Mouse (Mus musculus) hindbrain, embryonic 16.5 days (tissue): ENCODE data around the gene Dnm2. TPM values are rescaled to one million over a fixed set of nuclear protein-coding genes. Genes with fewer than 3 reads are reported as not detected.

ENCODE experiments used
- ATAC-seq: fragments of 200-750 bp; cut with Nextera tagmentation; 2 replicates; pipeline ENCODE4 v1.8.0; 2017; ENCODE audit warnings: moderate TSS enrichment, moderate library complexity
- H3K27ac ChIP-seq: fragments of 300-500 bp; sonication (generic); 2 replicates; pipeline ENCODE4 v1.5.1; 2014; ENCODE audit warnings: low read depth, mild to moderate bottlenecking, control low read depth, low read length, moderate library complexity
- H3K27me3 ChIP-seq: fragments of 300-500 bp; sonication (generic); replicated peaks from 2 replicates; pipeline ENCODE4 v1.6.1; 2014; ENCODE audit warnings: low read length; ENCODE audit not compliant: control insufficient read depth, insufficient read depth
- H3K36me3 ChIP-seq: fragments of 300-500 bp; sonication (generic); 2 replicates; pipeline ENCODE4 v1.6.1; 2014; ENCODE audit warnings: mild to moderate bottlenecking, low read length, moderate library complexity, mixed read lengths; ENCODE audit not compliant: control insufficient read depth, insufficient read depth
- H3K4me1 ChIP-seq: fragments of 300-500 bp; sonication (generic); 2 replicates; pipeline ENCODE4 v1.6.1; 2014; ENCODE audit warnings: low read depth, low read length; ENCODE audit not compliant: control insufficient read depth, insufficient read depth
- H3K4me2 ChIP-seq: fragments of 300-500 bp; sonication (generic); 2 replicates; pipeline ENCODE4 v1.6.1; 2014; ENCODE audit warnings: mild to moderate bottlenecking, low read length, control low read depth, moderate library complexity
- H3K4me3 ChIP-seq: fragments of 300-500 bp; sonication (generic); 2 replicates; pipeline ENCODE4 v1.5.1; 2014; ENCODE audit warnings: mild to moderate bottlenecking, low read length, control low read depth, moderate library complexity
- H3K9ac ChIP-seq: fragments of 300-500 bp; sonication (generic); 2 replicates; pipeline ENCODE4 v1.6.1; 2014; ENCODE audit warnings: low read depth, mild to moderate bottlenecking, control low read depth, low read length, moderate library complexity
- H3K9me3 ChIP-seq: fragments of 300-500 bp; sonication (generic); 2 replicates; pipeline ENCODE4 v1.6.1; 2014; ENCODE audit warnings: mild to moderate bottlenecking, low read length, moderate library complexity; ENCODE audit not compliant: control insufficient read depth
- WGBS: fragments of 180-500 bp; shearing (Covaris S2); extraction: QIAGEN DNeasy Blood & Tissue Kit; methylation state at CpG from one replicate; pipeline ENCODE4 v1.1.7; 2014; 5-methylcytosine and 5-hydroxymethylcytosine counted together
- polyA plus RNA-seq: library from polyadenylated mRNA; unstranded; fragments of >200 nt; fragmentation: Nextera tagmentation; extraction: Ambion mirVana; gene quantifications from 2 replicates; pipeline ENCODE4 v1.2.1, GENCODE M21; 2015

Gene Dnm2
- polyA plus RNA-seq, 1 experiment from 2014 or later, result 61.9 TPM

DNA sequence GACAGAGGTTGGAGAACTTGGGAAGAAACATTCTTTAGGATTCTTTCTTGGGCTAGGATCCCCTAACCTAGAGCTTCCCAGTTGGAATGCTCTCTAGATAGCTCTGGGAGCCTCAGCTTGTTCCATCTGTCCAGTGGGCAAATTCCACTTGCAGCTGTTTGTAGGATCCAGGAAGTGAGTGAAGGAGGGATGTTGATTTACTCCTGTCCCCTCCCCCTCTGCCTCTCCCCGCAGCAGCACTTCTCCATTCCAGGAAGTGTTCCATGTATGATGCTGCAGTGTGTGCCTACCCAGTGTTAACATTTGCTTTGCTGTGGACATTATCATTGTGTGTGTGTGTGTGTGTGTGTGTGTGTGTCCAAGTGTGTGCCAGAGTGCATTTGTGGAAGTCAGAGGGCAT lies 1.3 kb downstream of the Dnm2 start:
- peak overlapping the region; percentile 93 for H3K4me2 ChIP-seq
- ATAC-seq, result no peak
- no peaks in the 10 kb centered on the region for H3K36me3 ChIP-seq
- 17% methylated on average over 1 of the region's 1 CpGs for WGBS
- peak overlapping the region; percentile 78; the same call in 1 of the 2 replicates for H3K27ac ChIP-seq
- peak overlapping the region; percentile 86 for H3K9ac ChIP-seq
- no peaks in the 10 kb centered on the region for H3K9me3 ChIP-seq
- peaks cover 32% of the 10 kb centered on the region for H3K4me1 ChIP-seq
- H3K27me3 ChIP-seq, result no peaks in the 10 kb centered on the region
- H3K4me3 ChIP-seq, result peak overlapping the region; percentile 72

- WGBS, result 62% methylated on average over 2 of the region's 2 CpGs
- Histone ChIP-seq H3K9ac (no peak overlapping the region), H3K36me3 (no peaks in the 10 kb centered on the region), H3K9me3 (no peaks in the 10 kb centered on the region), H3K4me2 (peak overlapping the region; percentile 93; the same call in 1 of the 2 replicates), H3K4me1 (peaks cover 32% of the 10 kb centered on the region), H3K27me3 (no peaks in the 10 kb centered on the region), H3K27ac (no peak overlapping the region), H3K4me3 (no peak overlapping the region)
- ATAC-seq, result no peak
These were observed 1.8 kb downstream of the Dnm2 start for GRCm38 (mm10) chr9:21426525-21426924.

DNA sequence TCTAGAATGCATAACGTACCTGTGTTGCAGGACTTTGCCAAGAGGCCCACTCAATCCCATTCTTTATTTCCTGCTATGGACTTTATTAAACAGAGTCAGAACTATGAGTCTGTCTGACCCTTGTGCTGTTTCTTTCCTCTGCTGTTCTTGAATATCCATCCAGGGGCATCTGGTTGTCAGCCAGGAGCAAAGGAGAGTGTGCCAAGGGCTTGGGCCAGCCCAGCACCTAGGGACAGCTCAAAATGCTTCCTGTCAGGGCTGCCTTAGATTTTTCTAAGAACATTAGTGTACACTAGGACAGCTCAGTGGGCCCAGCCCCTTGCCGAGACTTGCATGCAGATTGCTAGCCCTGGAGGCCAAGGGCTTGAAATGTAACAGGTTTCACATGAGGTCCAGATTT lies 3.1 kb downstream of the Dnm2 start:
- Histone ChIP-seq H3K27me3 (no peaks in the 10 kb centered on the region), H3K27ac (no peak overlapping the region), H3K4me1 (peaks cover 32% of the 10 kb centered on the region), H3K9ac (no peak overlapping the region), H3K4me2 (no peak overlapping the region), H3K9me3 (no peaks in the 10 kb centered on the region), H3K4me3 (no peak overlapping the region), H3K36me3 (no peaks in the 10 kb centered on the region)
- no peak for ATAC-seq
- 83% methylated on average over 2 of the region's 2 CpGs for WGBS

DNA sequence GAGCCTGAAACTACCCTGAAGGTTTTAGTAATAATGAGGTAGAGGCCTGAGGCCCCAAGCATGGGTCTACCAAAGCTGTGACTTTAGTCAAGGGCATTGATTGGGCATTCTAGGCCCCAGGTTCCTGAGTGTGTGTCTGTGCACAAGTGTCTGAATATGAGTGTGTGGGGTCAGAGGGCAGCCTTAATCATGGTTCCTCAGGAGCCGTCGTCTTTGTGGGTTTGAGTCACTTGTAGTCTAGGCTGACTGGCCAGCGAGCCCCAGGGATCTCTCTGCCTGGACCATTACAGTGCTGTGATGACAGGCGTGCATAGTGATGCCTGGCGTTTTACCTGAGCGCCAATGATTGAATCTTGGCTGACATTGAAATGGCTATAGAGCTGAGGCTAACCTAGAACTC lies 3.5 kb downstream of the Dnm2 start:
- Histone ChIP-seq H3K27ac (no peak overlapping the region), H3K36me3 (no peaks in the 10 kb centered on the region), H3K4me1 (peaks cover 32% of the 10 kb centered on the region), H3K9me3 (no peaks in the 10 kb centered on the region), H3K4me3 (no peak overlapping the region), H3K27me3 (no peaks in the 10 kb centered on the region), H3K4me2 (no peak overlapping the region), H3K9ac (no peak overlapping the region)
- ATAC-seq, result no peak
- 91% methylated on average over 6 of the region's 6 CpGs for WGBS

DNA sequence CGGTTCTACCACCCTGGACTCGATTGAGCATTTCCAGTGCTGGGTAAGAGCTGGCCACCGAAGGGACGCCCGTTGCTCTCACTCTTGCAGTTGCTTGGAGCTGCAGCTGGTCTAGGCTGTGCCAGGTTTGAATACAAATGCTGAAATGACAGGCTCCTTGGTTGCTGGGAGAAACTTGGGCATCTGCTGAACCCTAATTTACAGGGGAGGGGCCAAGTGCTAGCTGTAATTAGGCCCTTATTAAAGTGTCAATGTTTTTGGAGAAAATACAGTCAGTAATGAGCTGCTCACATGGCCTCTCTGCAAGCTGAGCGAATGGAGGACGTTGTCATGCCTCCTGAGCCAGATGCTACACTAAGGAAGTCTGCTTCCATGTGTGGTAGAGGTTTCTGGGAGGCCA lies 6.0 kb downstream of the Dnm2 start:
- Histone ChIP-seq H3K4me3 (no peak overlapping the region), H3K36me3 (no peaks in the 10 kb centered on the region), H3K9me3 (no peaks in the 10 kb centered on the region), H3K4me1 (peaks cover 25% of the 10 kb centered on the region), H3K9ac (no peak overlapping the region), H3K27me3 (no peaks in the 10 kb centered on the region), H3K27ac (no peak overlapping the region), H3K4me2 (no peak overlapping the region)
- WGBS, result 58% methylated on average over 7 of the region's 7 CpGs
- no peak for ATAC-seq

DNA sequence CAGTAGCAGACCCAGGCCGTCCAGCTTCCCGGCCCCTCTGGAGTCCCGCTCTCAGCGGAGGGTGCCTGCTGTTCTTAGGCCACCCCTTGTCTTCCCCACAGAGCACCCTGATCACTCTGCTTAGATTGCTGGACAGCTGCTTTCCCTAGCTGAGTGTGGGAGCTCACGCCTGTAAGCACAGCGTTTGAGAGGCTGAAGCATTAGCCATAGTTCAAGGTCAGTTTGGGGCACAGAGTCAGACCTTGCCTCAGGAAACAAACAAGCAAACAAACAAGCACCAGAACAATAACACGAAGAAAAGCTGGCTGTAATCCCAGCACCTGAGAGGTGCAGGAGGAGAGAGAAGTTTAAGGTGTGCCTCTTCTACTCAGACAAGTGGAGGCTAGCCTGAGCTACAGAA lies 7.4 kb downstream of the Dnm2 start:
- H3K36me3 ChIP-seq, result no peaks in the 10 kb centered on the region
- WGBS, result 87% methylated on average over 7 of the region's 7 CpGs
- no peaks in the 10 kb centered on the region for H3K9me3 ChIP-seq
- H3K4me1 ChIP-seq, result peaks cover 13% of the 10 kb centered on the region
- no peak overlapping the region for H3K27ac ChIP-seq
- no peak overlapping the region for H3K4me3 ChIP-seq
- no peak for ATAC-seq
- H3K4me2 ChIP-seq, result no peak overlapping the region
- H3K27me3 ChIP-seq, result no peaks in the 10 kb centered on the region
- no peak overlapping the region for H3K9ac ChIP-seq

GRCm38 (mm10) chr9:21433766-21434165 lies 9.1 kb downstream of the Dnm2 start:
- no peak overlapping the region for H3K4me2 ChIP-seq
- H3K27ac ChIP-seq, result no peak overlapping the region
- WGBS, result 85% methylated on average over 8 of the region's 8 CpGs
- no peaks in the 10 kb centered on the region for H3K27me3 ChIP-seq
- H3K4me1 ChIP-seq, result peaks cover 4% of the 10 kb centered on the region
- H3K9ac ChIP-seq, result no peak overlapping the region
- no peaks in the 10 kb centered on the region for H3K36me3 ChIP-seq
- no peak for ATAC-seq
- no peaks in the 10 kb centered on the region for H3K9me3 ChIP-seq
- no peak overlapping the region for H3K4me3 ChIP-seq

GRCm38 (mm10) chr9:21434410-21434809 lies 9.7 kb downstream of the Dnm2 start:
- ATAC-seq, result no peak
- WGBS, result 84% methylated on average over 2 of the region's 2 CpGs
- Histone ChIP-seq H3K27ac (no peak overlapping the region), H3K36me3 (no peaks in the 10 kb centered on the region), H3K4me2 (no peak overlapping the region), H3K9ac (no peak overlapping the region), H3K9me3 (no peaks in the 10 kb centered on the region), H3K27me3 (no peaks in the 10 kb centered on the region), H3K4me1 (peaks cover 4% of the 10 kb centered on the region), H3K4me3 (no peak overlapping the region)

- H3K36me3 ChIP-seq, result no peaks in the 10 kb centered on the region
- no peak overlapping the region for H3K9ac ChIP-seq
- ATAC-seq, result no peak
- no peak overlapping the region for H3K4me3 ChIP-seq
- H3K4me1 ChIP-seq, result no peaks in the 10 kb centered on the region; the same call in 1 of the 2 replicates
- H3K4me2 ChIP-seq, result no peak overlapping the region
- H3K27me3 ChIP-seq, result no peaks in the 10 kb centered on the region
- no peaks in the 10 kb centered on the region for H3K9me3 ChIP-seq
- 88% methylated on average over 7 of the region's 7 CpGs for WGBS
- peak overlapping the region; percentile 36; the same call in 1 of the 2 replicates for H3K27ac ChIP-seq
These were observed 11.3 kb downstream of the Dnm2 start for GRCm38 (mm10) chr9:21435777-21436635.
